Mouse (Mus musculus) neural tube, embryonic 13.5 days (tissue): ENCODE data around the gene Gm5767. TPM values are rescaled to one million over a fixed set of nuclear protein-coding genes. Genes with fewer than 3 reads are reported as not detected.
"Not testable (repeated sequence)": the region's sequence is repeated elsewhere in the genome, so short reads cannot be mapped to it uniquely, and the experiment has no call there.

ENCODE experiments used
- ATAC-seq: fragments of 200-750 bp; cut with Nextera tagmentation; 2 replicates; pipeline ENCODE4 v1.8.0; 2017; ENCODE audit warnings: low read depth, mild to moderate bottlenecking, moderate TSS enrichment, moderate library complexity
- H3K27ac ChIP-seq: fragments of 300-500 bp; sonication (generic); replicated peaks from 2 replicates; pipeline ENCODE4 v1.5.1; 2015; ENCODE audit warnings: moderate library complexity, mild to moderate bottlenecking, inconsistent platforms
- H3K27me3 ChIP-seq: fragments of 300-500 bp; sonication (generic); 2 replicates; pipeline ENCODE4 v1.6.1; 2015; ENCODE audit warnings: mild to moderate bottlenecking, inconsistent platforms
- H3K36me3 ChIP-seq: fragments of 300-500 bp; sonication (generic); 2 replicates; pipeline ENCODE4 v1.6.1; 2015; ENCODE audit warnings: mild to moderate bottlenecking, inconsistent platforms
- H3K4me1 ChIP-seq: fragments of 300-500 bp; sonication (generic); replicated peaks from 2 replicates; pipeline ENCODE4 v1.6.1; 2015; ENCODE audit warnings: inconsistent platforms
- H3K4me2 ChIP-seq: fragments of 300-500 bp; sonication (generic); 2 replicates; pipeline ENCODE4 v1.6.1; 2015; ENCODE audit warnings: inconsistent platforms, mild to moderate bottlenecking, moderate library complexity
- H3K4me3 ChIP-seq: fragments of 300-500 bp; sonication (generic); 2 replicates; pipeline ENCODE4 v1.5.1; 2015; ENCODE audit warnings: mild to moderate bottlenecking, inconsistent platforms
- H3K9ac ChIP-seq: fragments of 300-500 bp; sonication (generic); 2 replicates; pipeline ENCODE4 v1.6.1; 2015; ENCODE audit warnings: moderate library complexity, mild to moderate bottlenecking, inconsistent platforms
- H3K9me3 ChIP-seq: fragments of 300-500 bp; sonication (generic); 2 replicates; pipeline ENCODE4 v1.6.1; 2016; ENCODE audit warnings: inconsistent platforms
- WGBS: fragments of 180-500 bp; shearing (Covaris S2); methylation state at CpG from one replicate; pipeline ENCODE4 v1.1.7; 2015; 5-methylcytosine and 5-hydroxymethylcytosine counted together
- polyA plus RNA-seq: library from polyadenylated mRNA; unstranded; fragments of >200 nt; fragmentation: Nextera tagmentation; extraction: Ambion mirVana; gene quantifications from 2 replicates; pipeline ENCODE4 v1.2.1, GENCODE M21; 2015

Gm5767 gene
- polyA plus RNA-seq, 1 experiment from 2014 or later: not detected

DNA sequence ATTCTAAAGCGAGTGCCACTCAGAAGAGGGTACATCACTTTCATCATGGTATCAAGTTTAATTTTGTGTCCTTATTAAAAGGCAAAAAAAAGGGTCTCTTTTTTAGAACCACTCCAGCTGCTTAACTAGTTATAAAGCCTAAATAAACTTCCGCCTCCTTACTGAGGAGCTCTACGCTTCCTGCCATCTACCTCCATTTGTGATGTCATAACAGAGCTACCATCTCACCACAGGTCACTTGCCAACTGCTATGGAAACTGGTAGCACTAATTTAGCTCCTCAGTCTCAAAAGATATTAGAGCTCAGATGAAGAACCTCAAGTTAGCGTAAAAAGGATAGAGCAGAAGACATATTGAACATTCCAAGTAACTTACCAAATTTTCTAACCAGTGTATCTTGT is 39.9 kb downstream of the Gm5767 start:
- no peaks in the 10 kb centered on the region for H3K9me3 ChIP-seq
- H3K27ac ChIP-seq: no peak overlapping the region
- H3K27me3 ChIP-seq: no peaks in the 10 kb centered on the region
- WGBS: 95% methylated on average over 4 of the region's 4 CpGs
- no peak overlapping the region for H3K4me3 ChIP-seq
- peaks cover 10% of the 10 kb centered on the region for H3K36me3 ChIP-seq
- H3K4me2 ChIP-seq: no peak overlapping the region
- no peak for ATAC-seq
- peaks cover 40% of the 10 kb centered on the region for H3K4me1 ChIP-seq
- no peak overlapping the region for H3K9ac ChIP-seq

GRCm38 (mm10) chr16:8724031-8724430 is 43.5 kb downstream of the Gm5767 start:
- Histone ChIP-seq H3K9ac (no peak overlapping the region), H3K27ac (no peak overlapping the region), H3K4me1 (peaks cover 35% of the 10 kb centered on the region), H3K9me3 (no peaks in the 10 kb centered on the region), H3K4me3 (no peak overlapping the region), H3K4me2 (no peak overlapping the region), H3K27me3 (no peaks in the 10 kb centered on the region), H3K36me3 (no peaks in the 10 kb centered on the region)
- no peak for ATAC-seq
- 88% methylated on average over 3 of the region's 3 CpGs for WGBS

DNA sequence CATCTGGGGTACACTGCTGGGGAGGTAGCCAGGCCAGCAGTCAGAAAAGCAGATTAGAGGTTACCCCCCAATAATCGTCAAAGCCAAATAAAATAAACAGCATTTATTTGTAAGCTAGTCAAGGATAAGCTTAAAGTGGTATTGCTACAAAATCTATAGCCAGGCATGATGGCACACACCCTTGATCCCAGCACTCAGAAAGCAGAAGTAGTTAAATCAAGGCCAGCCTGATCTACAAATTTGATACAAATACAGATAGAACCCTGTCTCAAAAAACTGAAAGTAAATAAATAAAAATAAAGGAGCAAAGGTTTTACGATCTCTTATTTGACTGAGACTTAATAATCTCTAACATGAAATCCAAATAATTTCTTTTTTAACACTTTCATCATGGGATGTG is 45.2 kb downstream of the Gm5767 start:
- ATAC-seq: no peak
- Histone ChIP-seq H3K27me3 (no peaks in the 10 kb centered on the region), H3K4me3 (no peak overlapping the region), H3K9ac (no peak overlapping the region), H3K4me2 (no peak overlapping the region), H3K27ac (no peak overlapping the region), H3K9me3 (no peaks in the 10 kb centered on the region), H3K36me3 (no peaks in the 10 kb centered on the region), H3K4me1 (peaks cover 36% of the 10 kb centered on the region)
- WGBS: 99% methylated on average over 2 of the region's 2 CpGs

GRCm38 (mm10) chr16:8728111-8728748 is 47.7 kb downstream of the Gm5767 start:
- no peak for ATAC-seq
- no peak overlapping the region for H3K9ac ChIP-seq
- peaks cover 39% of the 10 kb centered on the region for H3K4me1 ChIP-seq
- no peaks in the 10 kb centered on the region for H3K9me3 ChIP-seq
- no peaks in the 10 kb centered on the region for H3K27me3 ChIP-seq
- WGBS: 89% methylated on average over 5 of the region's 5 CpGs
- no peak overlapping the region for H3K4me2 ChIP-seq
- no peaks in the 10 kb centered on the region for H3K36me3 ChIP-seq
- no peak overlapping the region for H3K4me3 ChIP-seq
- no peak overlapping the region for H3K27ac ChIP-seq

- H3K27ac ChIP-seq: no peak overlapping the region
- no peaks in the 10 kb centered on the region for H3K36me3 ChIP-seq
- WGBS: 90% methylated on average over 7 of the region's 7 CpGs
- peaks cover 69% of the 10 kb centered on the region for H3K4me1 ChIP-seq
- H3K9me3 ChIP-seq: no peaks in the 10 kb centered on the region
- H3K27me3 ChIP-seq: no peaks in the 10 kb centered on the region
- no peak overlapping the region for H3K9ac ChIP-seq
- no peak for ATAC-seq
- H3K4me3 ChIP-seq: no peak overlapping the region
- H3K4me2 ChIP-seq: no peak overlapping the region
These were observed 51.1 kb downstream of the Gm5767 start for GRCm38 (mm10) chr16:8731630-8732029.

DNA sequence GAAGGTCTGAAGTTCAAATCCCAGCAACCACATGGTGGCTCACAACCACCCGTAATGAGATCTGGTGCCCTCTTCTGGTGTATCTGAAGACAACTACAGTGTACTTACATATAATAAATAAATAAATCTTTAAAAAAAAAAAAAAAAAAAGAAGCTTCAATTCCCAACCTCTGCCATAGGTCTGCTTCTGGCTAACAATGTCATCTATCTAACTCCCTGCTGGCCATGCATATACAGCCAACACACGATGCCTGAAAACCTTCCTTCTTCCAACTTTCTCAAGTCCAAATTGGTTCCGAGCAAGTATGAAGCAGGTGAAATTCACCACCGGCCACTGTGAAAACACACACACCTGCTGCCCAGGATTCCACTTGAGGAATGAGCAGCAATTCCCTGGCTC is 51.9 kb downstream of the Gm5767 start:
- peaks cover 77% of the 10 kb centered on the region for H3K4me1 ChIP-seq
- H3K27me3 ChIP-seq, H3K4me2 ChIP-seq, H3K27ac ChIP-seq, H3K9me3 ChIP-seq, H3K36me3 ChIP-seq, H3K9ac ChIP-seq, ATAC-seq, H3K4me3 ChIP-seq: not testable (repeated sequence)
- WGBS: 95% methylated on average over 3 of the region's 4 CpGs

Other genes with a start within 250 kb of the Gm5767 start
- 29.4 and 31.6 TPM in 2 replicates for gene Mettl22, start 210.0 kb upstream of the Gm5767 start, polyA plus RNA-seq
- 120 and 128 TPM in 2 replicates for gene Abat, start 167.3 kb upstream of the Gm5767 start, polyA plus RNA-seq
- gene Pmm2, start 43.1 kb upstream of the Gm5767 start, polyA plus RNA-seq: 37.0 and 43.3 TPM in 2 replicates
- 19.0 and 20.6 TPM in 2 replicates for gene Tmem186, start 43.1 kb upstream of the Gm5767 start, polyA plus RNA-seq
- 225 and 243 TPM in 2 replicates for gene Carhsp1, start 8.6 kb upstream of the Gm5767 start, polyA plus RNA-seq
- 30.9 and 31.3 TPM in 2 replicates for gene Usp7, start 111.5 kb downstream of the Gm5767 start, polyA plus RNA-seq
- gene 1810013L24Rik, start 149.3 kb downstream of the Gm5767 start, polyA plus RNA-seq: 34.9 and 37.3 TPM in 2 replicates